In genomic region chr10:19582806-19583430, GRCm38 (mm10) we compare ENCODE assay signal across 11 mouse cellular contexts. TPM values are rescaled to one million over a fixed set of nuclear protein-coding genes. Genes with fewer than 3 reads are reported as not detected.
DNase-seq lines count a peak whose midpoint lies in the region; ATAC-seq and TF ChIP-seq lines count a peak whose summit lies in the region.
"Had no signal": no experiment of that assay in that cellular context is flagged by ENCODE, and none has a peak within 500 bp of the region (broad histone marks: within the 10 kb centered on the region; RNA-seq: fewer than 3 reads in every experiment).

No protein-coding gene starts in this region.

- no peak for DNase-seq in layer of hippocampus, adult 2 months (ENCODE audit: low spot score in 2 of 2)
- DNase-seq in layer of hippocampus, adult 9-10 months (ENCODE audit: low spot score): no peak
- DNase-seq in cerebellum, adult 11-12 months: no peak
- DNase-seq in cerebellum, postnatal 4 days (ENCODE audit: low spot score in 2 of 2): no peak
- DNase-seq: embryo, embryonic 11 days had no signal

- H3K27ac ChIP-seq in layer of hippocampus, adult 2 months: peak overlapping the region; percentile 33; the same call in 1 of the 2 replicates
- H3K27ac ChIP-seq in brown adipose tissue, adult 24 weeks (replicated peaks; ENCODE audit: low read depth, low read length): peak overlapping the region; percentile 83
- H3K27ac ChIP-seq in intestine, postnatal 0 days (ENCODE audit: low read depth, low read length): peak overlapping the region; percentile 65
- H3K27ac ChIP-seq in stomach, embryonic 14.5 days (ENCODE audit: low read length): peak overlapping the region; percentile 4; the same call in 1 of the 2 replicates
- H3K27ac ChIP-seq: hindbrain, embryonic 13.5 days; limb, embryonic 10.5 days had no signal

- H3K9ac ChIP-seq in intestine, postnatal 0 days (ENCODE audit: low read depth, low read length): no peak overlapping the region
- H3K9ac ChIP-seq in stomach, embryonic 14.5 days (replicated peaks; ENCODE audit: low read depth, low read length): no peak overlapping the region
- H3K9ac ChIP-seq: hindbrain, embryonic 13.5 days had no signal

- no peak overlapping the region for H3K4me2 ChIP-seq in intestine, postnatal 0 days (replicated peaks; ENCODE audit: low read depth)
- H3K4me2 ChIP-seq in stomach, embryonic 14.5 days (replicated peaks; ENCODE audit: low read depth, low read length): no peak overlapping the region
- H3K4me2 ChIP-seq: hindbrain, embryonic 13.5 days had no signal

- TF ChIP-seq CTCF in layer of hippocampus, adult 2 months (conservative IDR thresholded peaks at IDR 0.05): no peak
- TF ChIP-seq CTCF in intestine, postnatal 0 days (IDR thresholded peaks at IDR 0.05; ENCODE audit: low read depth): no peak

- peaks cover 5% of the 10 kb centered on the region; the same call in 1 of the 2 replicates for H3K4me1 ChIP-seq in brown adipose tissue, adult 24 weeks (ENCODE audit: control insufficient read depth, insufficient read depth, insufficient read length, low read length)
- no peaks in the 10 kb centered on the region for H3K4me1 ChIP-seq in intestine, postnatal 0 days (replicated peaks; ENCODE audit: control insufficient read depth, insufficient read depth, low read length)
- 0 out of 2 replicates have a peak, but pooled peaks cover 4% of the 10 kb centered on the region for H3K4me1 ChIP-seq in stomach, embryonic 14.5 days (ENCODE audit: control insufficient read depth, insufficient read depth, low read length)
- H3K4me1 ChIP-seq: hindbrain, embryonic 13.5 days had no signal

- WGBS in intestine, postnatal 0 days: 41% methylated on average over 7 of the region's 7 CpGs
- 54% methylated on average over 7 of the region's 7 CpGs for WGBS in stomach, embryonic 14.5 days

- no peaks in the 10 kb centered on the region for H3K27me3 ChIP-seq in intestine, postnatal 0 days (replicated peaks; ENCODE audit: control insufficient read depth, insufficient read depth, low read length)
- H3K27me3 ChIP-seq in stomach, embryonic 14.5 days (ENCODE audit: control insufficient read depth, insufficient read depth, low read length): no peaks in the 10 kb centered on the region

- H3K36me3 ChIP-seq in intestine, postnatal 0 days (ENCODE audit: control insufficient read depth, insufficient read depth): no peaks in the 10 kb centered on the region
- H3K36me3 ChIP-seq in stomach, embryonic 14.5 days (ENCODE audit: control insufficient read depth, insufficient read depth, low read length): no peaks in the 10 kb centered on the region
- H3K36me3 ChIP-seq: hindbrain, embryonic 13.5 days; limb, embryonic 10.5 days had no signal

- ATAC-seq in intestine, postnatal 0 days: no peak
- no peak for ATAC-seq in stomach, embryonic 14.5 days (ENCODE audit: insufficient number of reproducible peaks, insufficient read depth, low FRiP score, low read depth)

- no peaks in the 10 kb centered on the region for H3K9me3 ChIP-seq in intestine, postnatal 0 days (ENCODE audit: control insufficient read depth)
- no peaks in the 10 kb centered on the region for H3K9me3 ChIP-seq in stomach, embryonic 14.5 days (ENCODE audit: control insufficient read depth, low read depth, low read length)
- H3K9me3 ChIP-seq: hindbrain, embryonic 13.5 days; limb, embryonic 10.5 days had no signal

- no peak overlapping the region for H3K4me3 ChIP-seq in layer of hippocampus, adult 2 months
- no peak overlapping the region for H3K4me3 ChIP-seq in brown adipose tissue, adult 24 weeks (ENCODE audit: insufficient read depth, low read depth, low read length)
- H3K4me3 ChIP-seq in intestine, postnatal 0 days (ENCODE audit: low read depth, low read length): no peak overlapping the region
- no peak overlapping the region for H3K4me3 ChIP-seq in stomach, embryonic 14.5 days (ENCODE audit: low read depth, low read length)
- H3K4me3 ChIP-seq: hindbrain, embryonic 13.5 days; limb, embryonic 10.5 days had no signal

RNA-seq across cellular contexts. Expression of gene Ifngr1, which starts 8.8 kb away (rescaled TPM):
- total RNA-seq in layer of hippocampus, adult 2 months (2021): 10 to 100 TPM; 17.9 to 21.6 TPM
- 46.2 and 88.9 TPM in 2 replicates for polyA plus RNA-seq in brown adipose tissue, adult 24 weeks (2012; ENCODE audit: insufficient read depth, insufficient read length, missing spikeins)
- 90.1 and 91.0 TPM in 2 replicates for polyA plus RNA-seq in intestine, postnatal 0 days (2015; fragmentation: Nextera tagmentation; extraction: Ambion mirVana)
- 69.1 and 73.1 TPM in 2 replicates for polyA plus RNA-seq in stomach, embryonic 14.5 days (2014; fragmentation: Nextera tagmentation; extraction: Ambion mirVana)

RNA-seq across cellular contexts. Expression of gene Il22ra2, which starts 38.9 kb away (rescaled TPM):
- total RNA-seq in layer of hippocampus, adult 2 months (2021): not detected
- polyA plus RNA-seq in brown adipose tissue, adult 24 weeks (2012; ENCODE audit: insufficient read depth, insufficient read length, missing spikeins): 0.46 TPM in 1 of 2 replicates, not detected in the other
- 0.12 and 0.18 TPM in 2 replicates for polyA plus RNA-seq in intestine, postnatal 0 days (2015; fragmentation: Nextera tagmentation; extraction: Ambion mirVana)
- polyA plus RNA-seq in stomach, embryonic 14.5 days (2014; fragmentation: Nextera tagmentation; extraction: Ambion mirVana): not detected in 2 replicates
- polyA plus RNA-seq: activated CD4-positive, CD25-positive, alpha-beta regulatory T cell, adult 4 months; hindbrain, embryonic 13.5 days; limb, embryonic 10.5 days had no signal

Comparison
In these comparisons a context has a peak if more than half of its experiments do, and no peak if none do; other contexts are left out.
1. H3K27ac ChIP-seq: peak in every context shown above with its lines; median percentile 83 in brown adipose tissue, adult 24 weeks; 65 in intestine, postnatal 0 days; 33 in layer of hippocampus, adult 2 months; 4 in stomach, embryonic 14.5 days.